Mouse (Mus musculus) heart, embryonic 14.5 days (tissue): ENCODE data around the gene Cylc1. TPM values are rescaled to one million over a fixed set of nuclear protein-coding genes. Genes with fewer than 3 reads are reported as not detected.

Experiments used
- ATAC-seq: fragments of 200-750 bp; cut with Nextera tagmentation; 2 replicates; pipeline ENCODE4 v1.8.0; 2017; ENCODE audit warnings: low read depth, moderate TSS enrichment; ENCODE audit not compliant: insufficient number of reproducible peaks, insufficient read depth, low FRiP score
- H3K27ac ChIP-seq, 2 experiments: fragments of 200-500 bp in 1 of 2; fragments of 300-500 bp in 1 of 2; sonication (generic) in 1 of 2; replicated peaks in 1 of 2; 2 replicates each; pipeline ENCODE4 v1.5.1; 2012 to 2014; ENCODE audit warnings: low read depth in 2 of 2, low read length in 2 of 2, control low read depth in 1 of 2, mild to moderate bottlenecking in 1 of 2, mixed read lengths in 1 of 2; ENCODE audit not compliant: control insufficient read depth in 1 of 2, insufficient read depth in 1 of 2
- H3K27me3 ChIP-seq: fragments of 300-500 bp; sonication (generic); 2 replicates; pipeline ENCODE4 v1.6.1; 2014; ENCODE audit warnings: mild to moderate bottlenecking, low read length, control low read depth; ENCODE audit not compliant: control insufficient read depth, insufficient read depth
- H3K36me3 ChIP-seq: fragments of 300-500 bp; sonication (generic); 2 replicates; pipeline ENCODE4 v1.6.1; 2014; ENCODE audit warnings: mild to moderate bottlenecking, control low read depth, low read length, mixed read lengths; ENCODE audit not compliant: control insufficient read depth, insufficient read depth
- H3K4me1 ChIP-seq, 2 experiments: fragments of 200-500 bp in 1 of 2; fragments of 300-500 bp in 1 of 2; sonication (generic) in 1 of 2; 2 replicates each; pipeline ENCODE4 v1.6.1; 2012 to 2014; ENCODE audit warnings: low read length in 2 of 2, control low read depth in 1 of 2, mixed read lengths in 1 of 2; ENCODE audit not compliant: control insufficient read depth in 2 of 2, insufficient read depth in 2 of 2
- H3K4me2 ChIP-seq: fragments of 300-500 bp; sonication (generic); 2 replicates; pipeline ENCODE4 v1.6.1; 2014; ENCODE audit warnings: mild to moderate bottlenecking, low read length
- H3K4me3 ChIP-seq, 2 experiments: fragments of 200-500 bp in 1 of 2; fragments of 300-500 bp in 1 of 2; sonication (generic) in 1 of 2; 2 replicates each; pipeline ENCODE4 v1.5.1; 2012 to 2014; ENCODE audit warnings: low read length in 2 of 2, mild to moderate bottlenecking in 2 of 2, control low read depth in 1 of 2, low read depth in 1 of 2, moderate library complexity in 1 of 2; ENCODE audit not compliant: control insufficient read depth in 1 of 2, insufficient read depth in 1 of 2
- H3K9ac ChIP-seq: fragments of 300-500 bp; sonication (generic); 2 replicates; pipeline ENCODE4 v1.6.1; 2014; ENCODE audit warnings: mild to moderate bottlenecking, low read length
- H3K9me3 ChIP-seq: fragments of 300-500 bp; sonication (generic); 2 replicates; pipeline ENCODE4 v1.6.1; 2016; ENCODE audit warnings: low read length, control low read depth; ENCODE audit not compliant: control insufficient read depth
- WGBS: fragments of 180-500 bp; shearing (Covaris S2); extraction: QIAGEN DNeasy Blood & Tissue Kit; methylation state at CpG from one replicate; pipeline ENCODE4 v1.1.7; 2014; 5-methylcytosine and 5-hydroxymethylcytosine counted together
- polyA plus RNA-seq: library from polyadenylated mRNA; unstranded; fragments of >200 nt; fragmentation: Nextera tagmentation; extraction: Ambion mirVana; gene quantifications from 2 replicates; pipeline ENCODE4 v1.2.1, GENCODE M21; 2014

Cylc1 gene
- polyA plus RNA-seq, result not detected in 2 replicates

DNA sequence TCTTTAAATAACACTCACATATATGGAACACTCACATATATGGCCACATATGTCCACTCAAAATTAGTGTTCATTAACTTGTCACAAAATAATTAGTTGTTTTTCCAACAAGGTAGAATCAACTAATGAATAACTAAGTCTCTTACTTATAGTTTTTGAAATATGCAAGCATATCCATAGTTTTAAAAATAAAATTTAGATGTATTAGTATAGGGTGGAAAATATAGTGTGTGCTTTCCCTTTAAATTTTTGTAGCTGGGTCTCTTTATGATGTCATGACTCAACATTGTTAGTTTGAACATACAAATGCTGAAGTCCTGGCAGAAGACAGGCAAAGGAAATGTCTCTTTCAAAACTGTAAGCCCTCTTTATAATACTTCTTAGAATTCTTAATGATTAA, at the start of gene Cylc1:
Gene Cylc1, plus strand, starts transcription at position 301 of the 400 bp plus-strand sequence.
- no peaks in the 10 kb centered on the region for H3K27me3 ChIP-seq
- no peak for ATAC-seq
- H3K4me1 ChIP-seq, result no peaks in the 10 kb centered on the region

DNA sequence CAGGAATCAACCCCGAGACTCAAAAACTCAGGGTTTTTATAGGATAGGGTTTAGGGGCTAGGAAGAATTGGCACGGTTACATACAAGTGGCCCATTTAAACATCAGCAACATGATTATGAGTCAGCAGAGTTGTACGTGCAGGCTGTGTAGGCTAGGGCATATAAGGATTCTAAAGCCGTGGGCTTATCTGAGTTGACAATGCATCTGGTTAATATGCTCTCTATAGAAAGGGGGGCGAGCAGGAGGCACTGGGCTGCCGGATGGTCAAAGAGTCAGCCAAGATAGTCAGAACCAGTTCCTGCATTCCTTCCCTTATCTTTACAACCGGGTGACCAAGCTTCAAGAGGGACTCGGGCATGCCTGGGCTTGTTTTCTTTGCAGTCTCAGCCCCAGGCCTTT, 31.5 kb upstream of the Cylc1 start:
- no peak overlapping the region for H3K9ac ChIP-seq
- no peak for ATAC-seq
- no peaks in the 10 kb centered on the region for H3K4me1 ChIP-seq
- H3K27ac ChIP-seq, result no peak overlapping the region
- no peaks in the 10 kb centered on the region for H3K9me3 ChIP-seq
- H3K27me3 ChIP-seq, result no peaks in the 10 kb centered on the region
- H3K36me3 ChIP-seq, result no peaks in the 10 kb centered on the region
- WGBS, result 49% methylated on average over 8 of the region's 8 CpGs
- no peak overlapping the region for H3K4me2 ChIP-seq
- no peak overlapping the region for H3K4me3 ChIP-seq

More for the DNA sequence above, at the start of gene Cylc1:
- no peak within 1 kb of the TSS for H3K4me2 ChIP-seq
- no peaks in the 10 kb centered on the region for H3K36me3 ChIP-seq
- no peak within 1 kb of the TSS for H3K27ac ChIP-seq
- no peaks in the 10 kb centered on the region for H3K9me3 ChIP-seq
- no peak within 1 kb of the TSS for H3K9ac ChIP-seq
- no peak within 1 kb of the TSS for H3K4me3 ChIP-seq

GRCm38 (mm10) chrX:111168040-111168439, 57.8 kb downstream of the Cylc1 start, which contains the start of gene Gm10112:
Gene Gm10112 (plus strand): TSS chrX:111168340.
- H3K4me1 ChIP-seq, result no peaks in the 10 kb centered on the region
- no peak within 1 kb of the TSS for H3K27ac ChIP-seq
- no peaks in the 10 kb centered on the region for H3K9me3 ChIP-seq
- no peak for ATAC-seq
- H3K9ac ChIP-seq, result no peak within 1 kb of the TSS
- H3K4me3 ChIP-seq, result no peak within 1 kb of the TSS
- no peaks in the 10 kb centered on the region for H3K27me3 ChIP-seq
- no peaks in the 10 kb centered on the region for H3K36me3 ChIP-seq
- 78% methylated on average over 3 of the region's 3 CpGs for WGBS
- H3K4me2 ChIP-seq, result no peak within 1 kb of the TSS

Other genes with a start within 250 kb of the Cylc1 start
- gene Gm10112, start 57.9 kb downstream of the Cylc1 start, polyA plus RNA-seq, result not detected in 2 replicates